Mouse (Mus musculus) lung, embryonic 14.5 days (tissue): ENCODE measurements around the gene Car2. TPM values are rescaled to one million over a fixed set of nuclear protein-coding genes. Genes with fewer than 3 reads are reported as not detected.

ENCODE experiments used
- ATAC-seq: fragments of 200-750 bp; cut with Nextera tagmentation; 2 replicates; pipeline ENCODE4 v1.8.0; 2017; ENCODE audit warnings: mild to moderate bottlenecking, moderate TSS enrichment, moderate library complexity; ENCODE audit not compliant: insufficient read depth
- DNase-seq: peaks from one replicate; pipeline ENCODE4 v3.0.0-alpha.2; 2015
- H3K27ac ChIP-seq: fragments of 300-500 bp; sonication (generic); 2 replicates; pipeline ENCODE4 v1.5.1; 2014; ENCODE audit warnings: low read depth, mild to moderate bottlenecking, moderate library complexity
- H3K27me3 ChIP-seq: fragments of 300-500 bp; sonication (generic); 2 replicates; pipeline ENCODE4 v1.6.1; 2014; ENCODE audit warnings: low read length, control low read depth; ENCODE audit not compliant: insufficient read depth
- H3K36me3 ChIP-seq: fragments of 300-500 bp; sonication (generic); 2 replicates; pipeline ENCODE4 v1.6.1; 2014; ENCODE audit warnings: control low read depth; ENCODE audit not compliant: insufficient read depth
- H3K4me1 ChIP-seq: fragments of 300-500 bp; sonication (generic); 2 replicates; pipeline ENCODE4 v1.6.1; 2014; ENCODE audit warnings: antibody characterized with exemption, control low read depth; ENCODE audit not compliant: insufficient read depth
- H3K4me2 ChIP-seq: fragments of 300-500 bp; sonication (generic); 2 replicates; pipeline ENCODE4 v1.6.1; 2014; ENCODE audit warnings: mild to moderate bottlenecking
- H3K4me3 ChIP-seq: fragments of 300-500 bp; sonication (generic); 2 replicates; pipeline ENCODE4 v1.5.1; 2014; ENCODE audit warnings: low read depth, low read length
- H3K9ac ChIP-seq: fragments of 300-500 bp; sonication (generic); 2 replicates; pipeline ENCODE4 v1.6.1; 2014
- H3K9me3 ChIP-seq: fragments of 300-500 bp; sonication (generic); 2 replicates; pipeline ENCODE4 v1.6.1; 2016; ENCODE audit warnings: low read depth, low read length, control low read depth
- CTCF ChIP-seq: IDR thresholded peaks from 2 replicates; pipeline ENCODE4 v1.5.1; 2016; ENCODE audit warnings: antibody characterized with exemption, low read depth
- WGBS: fragments of 180-500 bp; shearing (Covaris S2); extraction: QIAGEN DNeasy Blood & Tissue Kit; methylation state at CpG from one replicate; pipeline ENCODE4 v1.1.7; 2014; 5-methylcytosine and 5-hydroxymethylcytosine counted together
- polyA plus RNA-seq: library from polyadenylated mRNA; unstranded; fragments of >200 nt; fragmentation: Nextera tagmentation; extraction: Ambion mirVana; gene quantifications from 2 replicates; pipeline ENCODE4 v1.2.1, GENCODE M21; 2014

Gene Car2
- polyA plus RNA-seq, 1 experiment from 2014 or later, result 365 TPM

DNA sequence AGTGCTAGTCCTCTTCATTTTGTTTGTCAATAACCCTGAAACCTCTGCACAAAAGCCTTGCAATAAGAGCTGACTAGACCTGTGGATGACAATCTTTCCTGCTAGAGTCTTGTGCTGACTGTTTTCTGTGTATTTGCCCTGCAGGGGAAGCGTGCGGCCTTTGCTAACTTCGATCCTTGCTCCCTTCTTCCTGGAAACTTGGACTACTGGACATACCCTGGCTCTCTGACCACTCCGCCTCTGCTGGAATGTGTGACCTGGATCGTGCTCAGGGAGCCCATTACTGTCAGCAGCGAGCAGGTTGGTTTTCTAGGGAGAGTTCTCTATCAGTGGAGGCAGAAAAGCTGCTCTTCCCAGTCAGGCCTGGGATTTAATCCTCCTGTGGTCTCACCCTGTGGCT lies 11.7 kb downstream of the Car2 start:
- H3K27ac ChIP-seq, result no peak overlapping the region
- peaks cover 72% of the 10 kb centered on the region for H3K36me3 ChIP-seq
- WGBS, result 65% methylated on average over 6 of the region's 6 CpGs
- no peak overlapping the region for H3K4me3 ChIP-seq
- no peak overlapping the region for H3K9ac ChIP-seq
- DNase-seq (no peak), ATAC-seq (no peak)
- H3K27me3 ChIP-seq, result no peaks in the 10 kb centered on the region
- no peaks in the 10 kb centered on the region for H3K4me1 ChIP-seq
- H3K4me2 ChIP-seq, result no peak overlapping the region
- TF ChIP-seq CTCF, result no peak
- H3K9me3 ChIP-seq, result no peaks in the 10 kb centered on the region

DNA sequence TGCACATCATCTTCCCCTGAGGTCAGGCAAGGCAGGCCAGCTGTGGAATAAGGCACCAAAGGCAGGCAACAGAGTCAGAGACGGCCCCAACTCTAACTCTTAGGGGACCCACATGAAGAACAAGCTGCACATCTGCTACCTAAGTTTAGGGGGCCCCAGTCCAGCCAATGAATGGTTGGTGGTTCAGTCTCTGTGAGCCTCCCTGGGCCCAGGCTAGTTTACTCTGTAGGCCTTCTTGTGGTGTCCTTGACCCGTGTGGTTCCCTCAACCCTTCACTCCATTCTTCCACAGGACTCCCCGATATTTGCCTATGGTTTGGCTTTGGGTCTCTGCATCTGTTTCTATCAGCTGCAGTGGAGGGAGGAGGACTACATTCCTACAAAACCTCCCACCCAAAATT lies 17.3 kb downstream of the Car2 start:
- no peaks in the 10 kb centered on the region for H3K4me1 ChIP-seq
- no peak overlapping the region for H3K4me3 ChIP-seq
- 95% methylated on average over 3 of the region's 3 CpGs for WGBS
- H3K36me3 ChIP-seq, result peaks cover 55% of the 10 kb centered on the region
- ATAC-seq, result no peak
- no peaks in the 10 kb centered on the region for H3K9me3 ChIP-seq
- no peak overlapping the region for H3K4me2 ChIP-seq
- no peak overlapping the region for H3K9ac ChIP-seq
- DNase-seq, result no peak
- H3K27ac ChIP-seq, result no peak overlapping the region
- H3K27me3 ChIP-seq, result no peaks in the 10 kb centered on the region
- TF ChIP-seq CTCF, result no peak

DNA sequence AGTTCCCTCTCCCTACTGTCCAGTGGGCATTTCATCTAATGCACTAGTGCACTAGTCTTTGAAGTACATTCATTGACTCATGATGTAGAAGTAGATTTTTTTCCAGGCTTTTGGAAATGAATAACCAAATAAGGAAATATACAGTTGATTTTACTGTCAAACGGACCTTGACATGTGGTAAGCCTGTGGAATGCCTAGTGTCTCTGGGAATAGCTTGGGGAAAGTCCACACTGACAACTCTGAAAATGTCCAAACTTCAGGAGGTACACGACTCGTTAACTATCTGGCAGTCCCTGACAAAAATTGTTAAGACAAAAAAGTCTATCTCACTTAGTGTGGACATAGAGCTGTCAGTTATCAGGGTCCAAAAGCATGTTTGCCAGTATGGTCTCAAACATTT lies 18.1 kb downstream of the Car2 start:
- DNase-seq (no peak), ATAC-seq (no peak)
- H3K36me3 ChIP-seq, result peaks cover 47% of the 10 kb centered on the region
- no peaks in the 10 kb centered on the region for H3K27me3 ChIP-seq
- no peak overlapping the region for H3K4me3 ChIP-seq
- no peak overlapping the region for H3K9ac ChIP-seq
- no peak overlapping the region for H3K27ac ChIP-seq
- no peak overlapping the region for H3K4me2 ChIP-seq
- no peak for TF ChIP-seq CTCF
- no peaks in the 10 kb centered on the region for H3K9me3 ChIP-seq
- WGBS, result 58% methylated on average over 3 of the region's 3 CpGs
- no peaks in the 10 kb centered on the region for H3K4me1 ChIP-seq

DNA sequence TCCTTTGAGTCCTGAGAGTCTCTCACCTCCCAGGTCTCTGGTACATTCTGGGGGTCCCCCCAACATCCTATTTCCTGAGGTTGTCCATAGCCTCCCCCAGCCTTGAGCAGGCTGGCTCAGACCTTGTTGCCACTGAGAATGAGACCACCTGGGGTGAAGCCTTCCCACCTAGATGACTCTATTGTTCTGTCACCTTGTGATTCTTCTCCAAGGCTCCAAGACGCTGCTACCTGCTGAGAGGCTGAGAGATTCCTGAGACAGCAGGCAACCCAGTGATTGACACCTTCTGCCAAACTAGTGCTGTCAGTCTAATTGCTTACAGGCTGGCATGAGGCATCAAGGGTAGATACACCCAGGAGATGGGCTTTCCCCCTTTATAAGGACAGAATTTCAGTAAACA lies 21.2 kb downstream of the Car2 start:
- WGBS, result 41% methylated on average over 1 of the region's 1 CpGs
- Histone ChIP-seq H3K4me3 (no peak overlapping the region), H3K9me3 (no peaks in the 10 kb centered on the region), H3K27ac (no peak overlapping the region), H3K36me3 (peaks cover 21% of the 10 kb centered on the region), H3K4me1 (no peaks in the 10 kb centered on the region), H3K4me2 (no peak overlapping the region), H3K9ac (no peak overlapping the region), H3K27me3 (no peaks in the 10 kb centered on the region)
- DNase-seq (no peak), ATAC-seq (no peak)
- TF ChIP-seq CTCF, result no peak

DNA sequence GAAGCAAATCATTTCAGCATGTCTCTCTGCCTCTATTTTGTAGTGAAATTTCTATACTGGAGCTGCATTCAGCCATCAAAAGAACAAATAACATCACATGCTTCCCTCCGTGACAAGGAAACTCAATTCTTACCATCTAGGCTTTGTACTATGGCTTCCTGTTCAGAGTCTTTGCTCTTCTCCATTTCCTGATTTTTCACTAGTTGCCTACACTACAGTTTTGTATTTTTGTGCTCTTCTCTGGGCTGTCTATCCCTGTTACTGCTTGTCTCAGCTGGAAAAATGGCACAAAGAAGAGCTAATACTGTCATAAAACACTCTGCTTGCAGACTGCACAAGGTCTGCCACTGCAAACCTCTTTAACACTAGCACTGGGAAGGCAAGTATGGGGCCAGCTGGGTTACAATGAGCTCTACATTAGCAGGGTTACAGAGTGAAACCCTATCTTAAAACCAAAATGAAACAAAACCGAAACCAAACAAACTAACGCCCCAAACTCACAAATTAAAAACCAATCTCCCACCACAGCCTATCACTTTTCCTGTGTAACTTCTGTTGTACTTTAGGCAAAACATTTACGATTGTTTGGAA lies 26.0 kb downstream of the Car2 start:
- ATAC-seq (no peak), DNase-seq (no peak)
- 78% methylated on average over 4 of the region's 4 CpGs for WGBS
- no peaks in the 10 kb centered on the region for H3K4me1 ChIP-seq
- no peaks in the 10 kb centered on the region for H3K36me3 ChIP-seq
- no peak overlapping the region for H3K9ac ChIP-seq
- no peaks in the 10 kb centered on the region for H3K27me3 ChIP-seq
- no peaks in the 10 kb centered on the region for H3K9me3 ChIP-seq
- TF ChIP-seq CTCF, result no peak
- H3K4me2 ChIP-seq, result no peak overlapping the region
- H3K4me3 ChIP-seq, result no peak overlapping the region
- H3K27ac ChIP-seq, result no peak overlapping the region

DNA sequence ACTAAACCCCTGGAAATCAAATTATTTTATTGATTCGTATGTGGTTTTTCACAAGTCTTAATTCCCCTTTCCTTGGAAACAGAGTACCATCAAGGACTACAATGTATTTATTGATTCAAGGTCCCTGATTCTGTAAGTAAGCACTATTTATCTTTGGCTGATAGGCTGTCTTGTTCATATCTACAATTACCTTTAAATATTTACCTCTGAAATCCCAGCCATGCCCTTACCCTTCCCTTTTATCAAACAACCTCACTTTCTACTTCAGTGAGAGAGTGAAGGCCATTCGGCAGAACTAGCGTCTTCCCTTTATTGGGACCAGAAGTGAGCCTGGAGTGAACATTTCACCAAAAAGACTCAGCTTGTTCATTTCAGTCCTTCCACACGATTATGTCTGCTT lies 27.7 kb downstream of the Car2 start:
- Histone ChIP-seq H3K4me1 (no peaks in the 10 kb centered on the region), H3K9ac (no peak overlapping the region), H3K27me3 (no peaks in the 10 kb centered on the region), H3K36me3 (no peaks in the 10 kb centered on the region), H3K27ac (no peak overlapping the region), H3K4me2 (no peak overlapping the region), H3K9me3 (no peaks in the 10 kb centered on the region), H3K4me3 (no peak overlapping the region)
- ATAC-seq (no peak), DNase-seq (no peak)
- WGBS, result 55% methylated on average over 4 of the region's 4 CpGs
- no peak for TF ChIP-seq CTCF

DNA sequence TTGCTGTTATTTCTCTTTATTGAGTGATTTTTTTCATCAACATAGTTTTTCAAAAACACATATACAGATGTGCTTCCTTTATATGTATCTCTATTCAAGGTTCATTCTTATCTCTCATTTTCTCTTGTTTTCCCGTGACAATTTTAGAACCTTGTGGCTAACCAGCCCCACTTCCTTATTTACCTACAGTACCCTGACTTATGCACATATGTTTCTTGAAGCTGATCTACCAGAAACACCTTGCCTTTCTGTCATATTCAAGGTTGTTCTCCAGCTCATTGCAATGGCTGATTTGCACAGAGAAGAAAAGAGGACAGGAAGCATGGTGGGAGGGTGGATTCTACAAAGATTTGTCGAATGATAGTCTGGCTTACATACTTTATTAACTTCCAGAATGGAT lies 29.3 kb downstream of the Car2 start:
- no peaks in the 10 kb centered on the region for H3K4me1 ChIP-seq
- no peak for ATAC-seq
- H3K9me3 ChIP-seq, result no peaks in the 10 kb centered on the region
- TF ChIP-seq CTCF, result no peak
- no peak for DNase-seq
- WGBS, result 84% methylated on average over 2 of the region's 2 CpGs
- H3K36me3 ChIP-seq, result no peaks in the 10 kb centered on the region
- no peak overlapping the region for H3K9ac ChIP-seq
- no peaks in the 10 kb centered on the region for H3K27me3 ChIP-seq
- no peak overlapping the region for H3K4me2 ChIP-seq
- no peak overlapping the region for H3K27ac ChIP-seq
- no peak overlapping the region for H3K4me3 ChIP-seq

DNA sequence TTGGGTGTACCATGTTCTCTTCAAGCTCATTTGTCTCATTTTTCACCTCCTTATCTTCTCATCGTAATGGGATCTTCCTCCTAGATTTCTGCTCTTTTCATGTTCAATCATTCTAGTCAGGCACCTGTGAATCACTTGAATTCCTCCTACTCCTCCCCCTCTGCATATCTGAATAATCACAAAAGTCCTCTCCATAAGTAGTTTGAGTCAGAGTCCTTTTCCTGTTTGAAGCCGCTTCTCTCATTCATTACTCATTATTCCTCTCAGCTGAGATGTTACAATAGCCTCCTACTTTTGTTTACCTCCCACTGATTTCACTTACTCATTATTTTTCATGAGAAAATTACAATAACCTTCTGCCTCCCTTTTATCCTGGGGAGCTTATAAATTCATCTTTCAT lies 31.2 kb downstream of the Car2 start:
- TF ChIP-seq CTCF, result no peak
- Histone ChIP-seq H3K27me3 (no peaks in the 10 kb centered on the region), H3K4me3 (no peak overlapping the region), H3K27ac (no peak overlapping the region), H3K9ac (no peak overlapping the region), H3K36me3 (no peaks in the 10 kb centered on the region), H3K9me3 (no peaks in the 10 kb centered on the region), H3K4me1 (no peaks in the 10 kb centered on the region), H3K4me2 (no peak overlapping the region)
- no peak for DNase-seq
- WGBS, result 61% methylated on average over 2 of the region's 2 CpGs
- ATAC-seq, result no peak
